Mouse (Mus musculus): ENCODE measurements around the gene Gpr146.

Gpr146 gene

GRCm38 (mm10) chr5:139358653-139359052 lies 18.8 kb upstream of the Gpr146 start:
- peak; percentile 87 for DNase-seq (ENCODE audit: low spot score)

- DNase-seq (ENCODE audit: low spot score), result no peak
These were observed 18.3 kb upstream of the Gpr146 start for GRCm38 (mm10) chr5:139359244-139359643.

- no peak for DNase-seq (ENCODE audit: low spot score)
These were observed 13.6 kb upstream of the Gpr146 start for GRCm38 (mm10) chr5:139363858-139364257.

GRCm38 (mm10) chr5:139364260-139364910 lies 13.1 kb upstream of the Gpr146 start:
- DNase-seq (ENCODE audit: low spot score), result peak; percentile 96

- peak; percentile 75 for DNase-seq (ENCODE audit: low spot score)
These were observed 12.5 kb upstream of the Gpr146 start for GRCm38 (mm10) chr5:139364911-139365571.

- no peak for DNase-seq (ENCODE audit: low spot score)
These were observed 11.7 kb upstream of the Gpr146 start for GRCm38 (mm10) chr5:139365827-139366226.

GRCm38 (mm10) chr5:139366484-139366883 lies 11.0 kb upstream of the Gpr146 start:
- DNase-seq (ENCODE audit: low spot score), result peak; percentile 47

- no peak for DNase-seq (ENCODE audit: low spot score)
These were observed 9.5 kb upstream of the Gpr146 start for GRCm38 (mm10) chr5:139367884-139368458.

- DNase-seq (ENCODE audit: low spot score), result no peak
These were observed 8.7 kb upstream of the Gpr146 start for GRCm38 (mm10) chr5:139368638-139369320.

GRCm38 (mm10) chr5:139370336-139370735 lies 7.2 kb upstream of the Gpr146 start:
- no peak for DNase-seq (ENCODE audit: low spot score)

- peak; percentile 71 for DNase-seq (ENCODE audit: low spot score)
These were observed 6.4 kb upstream of the Gpr146 start for GRCm38 (mm10) chr5:139371118-139371517.

- DNase-seq (ENCODE audit: low spot score), result peak; percentile 97
These were observed 5.7 kb upstream of the Gpr146 start for GRCm38 (mm10) chr5:139371631-139372401.

- no peak for DNase-seq (ENCODE audit: low spot score)
These were observed 4.4 kb upstream of the Gpr146 start for GRCm38 (mm10) chr5:139373126-139373525.

GRCm38 (mm10) chr5:139373889-139374444 lies 3.5 kb upstream of the Gpr146 start:
- DNase-seq (ENCODE audit: low spot score), result peak; percentile 56

- DNase-seq (ENCODE audit: low spot score), result no peak
These were observed 2.7 kb upstream of the Gpr146 start for GRCm38 (mm10) chr5:139374841-139375240.

GRCm38 (mm10) chr5:139378271-139378556 lies 717 bp downstream of the Gpr146 start:
- DNase-seq (ENCODE audit: low spot score), result no peak

- peak; percentile 97 for DNase-seq (ENCODE audit: low spot score)
These were observed 1.6 kb downstream of the Gpr146 start for GRCm38 (mm10) chr5:139378986-139379629.

- no peak for DNase-seq (ENCODE audit: low spot score)
These were observed 2.4 kb downstream of the Gpr146 start for GRCm38 (mm10) chr5:139379771-139380384.

GRCm38 (mm10) chr5:139380385-139381248 lies 3.1 kb downstream of the Gpr146 start:
- peak; percentile 99 for DNase-seq (ENCODE audit: low spot score)

Data from adipocyte (in vitro differentiated cells).